Mouse (Mus musculus) lung, postnatal 4 days (tissue): ENCODE measurements around the gene Maip1.
A peak's percentile ranks its signal among the peaks of the same experiment; 100 is the strongest.

Experiments used
- DNase-seq, 2 experiments: peaks; one replicate each; pipeline ENCODE4 v3.0.0; 2021

The Maip1 gene

DNA sequence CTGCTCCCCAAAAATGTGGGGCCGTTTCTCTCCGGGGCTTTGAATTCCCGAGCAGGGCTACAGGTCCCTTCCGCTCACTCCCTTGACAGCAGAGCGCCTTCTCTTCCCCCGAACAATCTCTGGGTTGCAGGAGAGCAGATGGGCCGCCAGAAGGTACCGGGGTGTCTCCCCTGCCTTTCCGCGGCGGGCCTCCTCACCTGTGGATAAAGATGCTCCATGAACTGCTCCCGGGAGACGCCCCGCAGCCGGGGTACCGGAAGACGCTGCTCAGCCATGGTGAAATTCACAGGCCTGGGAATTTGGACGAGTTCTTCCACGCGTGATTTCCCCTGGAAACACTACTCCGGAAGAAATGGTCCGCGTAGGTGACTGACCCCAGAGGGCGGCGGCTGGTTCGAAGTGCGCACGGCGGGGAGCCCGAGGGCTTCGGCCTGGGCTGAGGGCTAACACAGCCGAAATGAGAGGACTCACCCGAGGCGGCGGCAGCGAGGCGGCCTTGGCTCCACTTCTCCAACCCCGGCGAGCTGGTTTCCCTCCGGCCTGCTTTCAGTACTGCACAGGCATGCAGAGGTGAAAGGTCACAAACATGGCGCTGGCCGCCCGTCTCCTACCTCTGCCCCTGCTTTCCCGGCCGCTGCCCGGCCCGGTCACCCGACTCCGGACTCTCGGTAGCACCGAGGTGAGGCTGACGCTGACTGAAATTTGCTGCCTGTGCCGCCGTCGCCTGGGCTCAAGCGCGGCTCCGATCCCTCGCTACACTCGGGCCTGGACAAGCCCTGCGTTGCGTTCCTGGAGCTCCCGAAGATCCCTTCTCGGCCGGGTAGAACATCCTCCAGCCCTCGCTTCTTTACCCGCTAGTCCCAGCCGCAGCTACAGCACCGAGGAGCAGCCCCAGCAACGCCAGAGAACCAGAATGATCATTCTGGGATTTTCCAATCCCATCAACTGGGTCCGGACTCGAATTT lies at the start of gene Maip1, which contains the start of gene Tyw5:
Gene Maip1, plus strand, starts transcription at position 142 of the 965 bp plus-strand sequence.
Gene Tyw5, minus strand, starts transcription at position 915 of the 965 bp plus-strand sequence.
- DNase-seq: peak; percentile 87

DNA sequence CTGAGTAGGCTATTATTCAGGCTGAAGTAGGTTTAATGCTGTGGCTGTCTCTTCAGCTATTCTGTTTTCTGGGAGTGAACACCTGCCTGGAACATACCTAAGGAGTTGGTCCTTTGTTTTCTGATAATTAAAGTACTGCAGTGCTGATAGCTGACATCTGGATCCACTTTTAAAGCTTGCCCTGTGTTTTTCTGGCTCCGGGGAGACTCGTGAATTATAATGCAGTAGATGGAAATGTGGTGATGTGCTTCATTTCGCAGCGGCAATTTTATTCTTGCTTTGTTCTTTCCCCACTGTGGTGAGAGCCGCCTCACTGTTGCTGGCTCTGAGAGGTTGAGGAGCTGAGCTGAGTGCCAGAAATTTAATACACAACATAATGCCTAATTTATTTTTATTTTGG lies 47.6 kb upstream of the Maip1 start:
- DNase-seq: no peak

DNA sequence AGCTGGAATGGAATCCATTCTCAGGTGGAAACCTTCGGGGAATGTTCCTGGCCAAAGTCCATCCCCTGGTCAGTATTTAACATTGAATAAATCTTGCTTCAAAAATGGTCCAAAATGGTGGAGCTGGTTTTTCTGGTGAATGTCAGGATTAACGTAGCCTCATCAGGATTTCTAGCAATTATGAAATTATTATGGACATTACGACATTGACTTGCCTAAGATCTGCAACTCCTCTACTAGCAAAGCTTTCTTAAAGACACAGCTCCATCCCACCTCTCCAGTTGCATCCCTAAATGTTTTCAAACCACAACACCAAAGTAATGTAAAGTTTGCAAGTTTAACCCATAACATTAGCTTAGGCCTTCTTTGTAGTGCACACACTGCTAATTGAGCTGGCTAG lies 38.7 kb upstream of the Maip1 start:
- no peak for DNase-seq

DNA sequence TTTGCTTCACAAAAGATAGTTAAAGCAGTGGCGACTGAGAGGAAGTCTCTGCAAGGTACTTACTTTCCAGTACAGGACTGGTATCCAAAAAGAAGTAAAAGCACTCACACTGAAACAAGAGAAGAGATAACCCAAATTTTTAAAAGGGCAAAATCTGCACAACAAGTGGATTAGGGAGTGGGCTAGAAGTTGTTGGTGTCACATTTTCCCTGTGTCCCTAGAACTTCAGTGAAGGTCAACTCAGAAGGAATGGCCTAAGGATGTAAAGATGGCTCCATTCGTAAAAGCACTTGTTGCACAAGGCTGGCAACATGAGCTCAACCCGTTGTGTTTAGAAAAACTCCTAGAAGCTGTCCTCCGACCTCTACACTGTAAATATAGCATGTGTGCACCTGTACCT lies 37.0 kb upstream of the Maip1 start:
- DNase-seq: no peak

DNA sequence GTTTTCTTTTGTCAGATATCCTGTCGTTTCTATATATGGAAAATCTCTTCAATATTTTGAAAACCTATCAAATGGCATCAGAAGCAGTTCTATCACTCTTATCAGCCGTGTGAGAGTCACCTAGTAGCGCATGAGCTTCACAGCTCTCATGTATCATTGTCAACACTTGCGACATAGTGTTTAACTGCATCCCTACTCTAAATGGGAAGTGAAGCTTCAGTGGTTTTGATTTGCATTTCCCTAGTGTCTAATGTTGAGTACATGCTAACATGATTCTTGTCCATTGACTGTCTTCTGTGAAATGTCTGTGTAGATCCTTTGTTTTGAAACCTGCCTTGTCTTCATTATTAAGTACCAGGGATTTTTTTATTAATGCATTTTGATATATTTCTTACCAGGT lies 35.7 kb upstream of the Maip1 start:
- no peak for DNase-seq

DNA sequence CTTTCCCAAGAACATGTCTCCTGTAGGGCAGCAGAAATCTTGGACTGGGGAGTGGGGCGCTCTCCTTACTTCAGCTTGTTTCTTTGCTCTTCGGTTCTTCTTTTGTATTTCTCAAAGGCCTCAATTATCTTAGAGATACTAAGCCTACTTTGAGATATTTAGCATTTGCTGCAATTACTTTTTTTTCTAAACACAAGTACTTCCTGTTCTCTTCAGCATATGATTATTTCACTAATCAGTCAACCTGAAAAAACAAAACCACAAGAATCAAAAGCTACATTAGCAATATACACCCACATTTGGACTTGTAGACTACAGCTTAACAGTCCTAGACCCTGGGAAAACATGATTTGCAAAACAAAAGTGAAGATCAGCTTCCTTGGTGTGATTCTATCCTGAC lies 30.9 kb upstream of the Maip1 start:
- DNase-seq: no peak

DNA sequence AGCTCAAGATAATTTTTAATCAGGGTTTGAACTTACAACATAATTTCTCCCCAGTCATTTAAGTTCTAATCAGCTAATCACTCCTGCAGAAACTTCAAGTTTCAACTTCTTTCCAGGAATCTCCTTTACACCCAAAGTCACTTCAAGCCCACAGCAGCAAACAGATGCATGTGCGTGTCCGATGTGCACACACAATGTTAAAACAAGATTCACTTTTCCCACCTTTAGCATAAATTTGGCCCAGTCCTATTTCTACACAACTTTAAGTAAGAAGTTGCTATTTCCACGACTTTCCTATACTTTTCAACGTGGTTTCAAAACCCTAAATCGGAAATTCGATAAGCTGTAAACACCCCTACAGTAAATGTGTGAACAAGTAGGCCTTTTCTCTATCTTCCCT lies 29.3 kb upstream of the Maip1 start:
- DNase-seq: no peak

DNA sequence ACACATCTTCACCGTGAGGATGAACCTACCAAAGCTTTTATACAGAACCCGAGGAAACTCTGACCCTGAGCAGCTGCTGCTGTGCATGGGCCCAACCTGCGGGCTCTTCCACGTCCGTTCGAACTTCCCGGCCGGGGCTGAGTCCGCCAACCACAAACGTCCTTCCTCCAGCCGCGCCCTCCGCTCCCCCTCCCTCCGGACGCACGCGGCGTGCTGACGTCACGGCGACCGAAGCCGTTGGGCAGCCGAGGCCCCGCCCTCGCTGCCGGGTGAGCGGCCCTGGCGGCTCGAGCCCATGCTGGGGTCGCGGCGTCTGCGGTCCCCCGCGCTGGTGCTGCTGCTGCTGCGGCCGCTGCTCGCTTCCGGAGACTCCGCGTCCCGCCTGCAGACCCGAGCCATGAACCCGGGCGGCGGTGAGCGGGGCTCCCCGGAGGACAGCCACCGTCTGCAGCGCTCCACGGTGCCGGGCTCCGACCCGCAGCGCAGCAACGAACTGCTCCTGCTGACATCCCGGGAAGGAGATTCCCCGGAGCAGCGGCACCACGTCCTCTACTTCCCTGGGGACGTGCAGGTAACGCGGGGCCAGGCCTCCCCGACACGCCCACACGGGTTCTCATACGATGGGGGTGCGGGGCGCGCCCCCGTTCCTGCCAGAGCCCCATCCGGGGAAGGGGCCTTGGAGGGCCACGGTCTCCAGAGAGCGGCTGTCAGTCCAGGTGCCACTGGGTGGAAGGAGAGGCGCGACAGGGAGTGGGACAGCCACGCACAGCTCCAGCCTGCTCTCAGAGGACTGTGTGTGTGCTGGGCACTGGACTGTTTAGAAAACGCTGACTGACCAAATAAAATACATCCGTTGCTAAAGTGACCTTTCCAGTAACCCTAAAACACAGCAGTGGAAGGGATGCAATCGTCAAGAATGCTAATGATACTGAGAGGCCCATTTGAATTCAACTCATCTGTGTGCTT lies 28.5 kb upstream of the Maip1 start, which contains the start of gene 1700066M21Rik:
Gene 1700066M21Rik, plus strand, starts transcription at position 245 of the 966 bp plus-strand sequence.
- peak; percentile 96 to 97 for DNase-seq

DNA sequence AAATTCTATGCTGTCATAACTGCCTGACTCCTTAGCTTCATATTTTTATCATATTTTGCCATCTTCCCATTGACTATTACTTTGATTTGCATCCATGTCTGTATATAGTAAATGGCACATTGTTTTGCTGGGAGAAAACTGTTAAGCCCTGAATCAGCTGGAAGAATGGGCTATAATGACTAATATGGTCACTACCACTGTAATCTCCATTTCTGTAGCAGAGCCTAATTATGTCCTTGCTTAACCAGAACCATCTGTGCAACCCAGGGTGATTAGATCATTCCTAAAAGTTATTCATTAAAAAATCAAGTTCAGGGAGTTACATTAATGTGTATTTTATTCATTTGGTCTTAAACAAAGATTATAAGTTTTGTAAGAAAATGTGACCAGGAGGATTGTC lies 19.6 kb upstream of the Maip1 start:
- DNase-seq: no peak

DNA sequence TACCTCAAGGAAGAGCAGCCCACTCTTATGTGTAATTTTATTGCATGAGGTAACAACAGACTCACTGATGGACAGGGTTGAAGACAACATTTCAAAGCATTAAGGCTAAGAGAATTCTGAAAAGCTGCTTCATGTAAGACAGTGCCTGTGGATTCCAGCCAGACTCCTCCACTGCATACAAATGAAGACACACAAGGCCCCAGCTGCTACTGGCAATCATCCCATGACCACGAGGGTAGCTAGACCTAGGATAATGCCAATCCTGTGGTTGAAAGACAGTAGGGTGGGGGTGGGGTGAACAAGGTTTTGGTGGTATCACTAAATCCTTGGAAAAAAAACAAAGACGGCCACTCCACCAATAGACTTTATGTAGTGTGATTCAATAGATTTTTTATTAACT lies 18.3 kb upstream of the Maip1 start:
- DNase-seq: no peak

DNA sequence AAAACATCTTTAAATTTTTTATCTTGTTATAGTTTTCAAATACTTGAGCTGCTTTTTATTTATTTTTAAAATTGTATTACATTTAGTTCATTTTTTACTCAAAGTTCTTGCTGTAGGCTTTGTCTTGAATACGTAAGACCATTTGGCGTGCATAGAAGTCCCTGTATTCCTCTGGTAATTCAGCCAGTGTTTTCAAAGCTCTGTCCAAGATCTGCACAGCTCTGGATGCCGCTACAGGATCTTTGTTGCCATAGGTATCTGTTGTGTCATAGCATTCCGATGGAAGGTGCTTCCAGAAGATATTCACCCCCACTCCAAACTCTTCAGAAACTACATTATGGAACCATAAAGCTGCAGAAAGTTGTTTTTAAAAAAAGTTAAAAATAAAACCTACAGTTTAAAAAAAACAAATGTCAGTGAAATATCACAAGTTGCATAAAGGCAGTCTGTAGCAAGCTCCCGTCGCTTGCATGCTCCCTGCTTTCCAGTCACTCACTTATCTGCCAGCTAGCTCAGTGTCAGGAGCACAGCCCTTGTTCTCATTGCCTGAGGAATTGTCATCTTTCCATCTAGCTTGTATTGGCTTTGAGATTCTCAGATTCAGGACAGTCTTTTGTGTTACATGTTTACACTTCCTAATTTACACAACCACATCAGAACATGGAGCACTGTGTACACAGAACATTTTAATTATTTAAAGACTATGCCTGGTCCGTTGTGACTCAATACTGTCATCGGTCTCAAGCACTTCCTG lies 17.5 kb upstream of the Maip1 start:
- no peak for DNase-seq

DNA sequence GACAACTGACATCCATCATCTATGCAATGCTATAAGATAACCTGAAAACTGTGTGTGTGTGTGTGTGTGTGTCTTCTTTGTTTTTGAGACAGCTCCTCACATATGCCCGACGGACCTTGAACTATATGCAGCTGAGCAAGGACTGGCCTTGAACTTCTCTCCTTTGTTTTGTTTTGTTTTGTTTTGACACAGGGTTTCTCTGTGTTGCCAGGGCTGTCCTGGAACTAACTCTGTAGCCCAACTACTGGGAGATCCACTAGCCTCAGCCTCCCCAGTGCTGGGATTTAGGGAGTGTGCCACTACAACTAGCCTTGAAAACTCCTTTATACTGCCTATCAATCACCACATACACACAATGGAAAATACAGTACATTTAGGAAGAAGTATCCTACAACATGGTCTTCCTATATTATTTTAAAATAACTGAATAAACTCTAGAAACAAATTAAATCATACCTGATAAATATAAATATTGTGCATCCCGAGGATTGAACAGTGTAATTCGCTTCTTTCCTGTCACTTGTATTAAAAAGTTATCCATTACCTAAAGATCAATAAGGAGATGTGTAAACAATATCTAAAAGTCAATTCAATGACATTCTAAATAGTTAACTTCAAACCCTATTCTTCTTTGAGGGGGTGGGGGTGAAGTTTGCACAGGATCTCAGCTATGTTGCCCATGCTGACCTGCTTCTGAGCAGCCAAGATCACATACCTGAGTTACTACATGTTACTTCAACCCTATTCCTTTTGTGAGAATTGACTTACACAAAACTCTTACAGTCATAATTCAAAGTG lies 14.9 kb upstream of the Maip1 start:
- DNase-seq: no peak

DNA sequence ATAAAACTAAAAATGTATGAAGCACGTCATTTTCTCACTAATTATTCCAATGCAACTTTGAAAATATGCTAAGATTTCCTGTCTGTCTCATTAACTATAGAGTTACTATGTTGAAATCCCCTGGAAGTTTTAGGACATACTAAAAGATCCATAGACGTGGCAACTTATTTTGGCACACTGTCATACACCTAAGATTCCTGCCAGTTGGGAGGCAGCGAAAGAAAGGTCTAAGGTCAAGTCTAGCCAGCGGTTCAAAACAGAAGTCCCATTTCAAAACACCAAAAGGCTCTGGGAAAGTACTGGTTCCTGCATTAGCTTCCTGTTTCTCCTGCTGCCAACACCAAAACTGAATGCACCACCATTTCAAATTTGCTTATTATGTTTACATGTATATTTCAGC lies 13.7 kb upstream of the Maip1 start:
- no peak for DNase-seq

DNA sequence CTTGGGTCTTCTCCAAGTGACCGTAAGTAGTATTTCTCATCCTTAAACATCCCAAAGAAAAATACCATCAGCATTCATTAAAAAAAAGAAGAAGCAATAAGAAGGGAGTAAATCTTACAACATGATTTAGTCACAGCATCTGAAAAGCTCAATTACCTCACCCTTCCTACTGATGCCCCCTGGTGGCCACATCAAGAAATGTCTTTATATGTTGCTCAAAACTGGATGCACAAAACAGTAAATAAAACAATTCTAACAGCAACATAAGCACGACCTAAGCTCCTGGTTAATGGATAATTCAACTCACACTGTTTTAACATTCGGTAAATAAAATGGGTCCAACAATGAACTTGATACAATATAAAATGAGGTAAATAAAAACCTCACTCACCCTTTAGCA lies 12.1 kb upstream of the Maip1 start:
- DNase-seq: peak in 1 of 2 experiments; percentile 47

DNA sequence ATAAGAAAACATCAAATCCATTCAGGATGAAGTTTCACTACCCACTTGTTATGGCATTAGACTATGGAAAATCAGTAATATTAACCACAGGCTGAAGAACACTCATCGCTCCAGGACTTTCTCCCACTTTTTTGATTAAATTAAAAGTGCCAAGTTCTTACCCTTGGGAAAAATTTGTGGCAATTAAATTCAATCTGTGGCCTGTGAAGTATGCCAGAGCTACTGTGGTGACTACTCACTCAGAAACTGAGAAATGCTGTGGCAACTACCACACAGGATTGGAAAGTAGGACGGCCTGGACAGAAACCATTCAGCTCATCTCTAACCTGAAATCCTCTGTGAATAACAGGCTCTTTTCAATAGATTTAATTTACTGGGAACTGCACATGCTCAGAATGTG lies 5.8 kb upstream of the Maip1 start:
- no peak for DNase-seq

DNA sequence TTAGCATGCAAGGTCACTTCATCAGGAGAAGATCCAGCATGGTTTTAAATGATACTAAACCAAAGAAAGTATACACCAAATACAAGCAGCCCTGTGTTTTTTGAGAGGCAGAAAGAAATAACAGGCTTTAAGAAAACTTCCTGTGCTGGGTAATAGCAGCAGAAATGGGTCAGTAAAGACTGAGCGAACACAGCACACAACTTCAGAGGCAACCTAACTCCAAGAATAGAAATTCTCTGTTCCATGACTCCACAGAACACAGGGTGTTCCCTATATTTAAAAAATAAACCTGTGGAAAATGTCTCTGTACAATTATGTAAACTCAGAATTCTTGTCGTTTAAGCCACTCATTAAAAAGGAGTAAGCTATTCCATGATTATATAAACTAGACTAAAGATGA lies 5.3 kb upstream of the Maip1 start:
- DNase-seq: no peak

DNA sequence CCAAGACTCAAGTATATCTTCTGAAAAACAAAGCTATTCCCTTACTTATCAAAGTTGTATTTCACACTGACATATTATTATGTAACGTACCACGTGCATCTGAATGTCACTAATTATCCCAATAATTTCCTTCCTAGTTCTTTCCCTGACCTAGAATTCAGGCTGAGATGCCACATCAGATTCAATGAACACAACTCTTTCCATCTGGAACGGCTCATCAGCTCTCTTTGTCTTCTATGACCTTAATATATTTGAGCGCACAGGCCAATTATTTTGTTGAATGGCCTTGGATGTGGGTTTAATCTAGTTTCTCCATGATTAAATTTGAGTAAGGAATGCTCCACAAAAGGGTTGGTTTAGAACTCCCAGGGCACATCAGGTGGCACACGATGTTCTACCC lies 4.0 kb upstream of the Maip1 start:
- DNase-seq: no peak

DNA sequence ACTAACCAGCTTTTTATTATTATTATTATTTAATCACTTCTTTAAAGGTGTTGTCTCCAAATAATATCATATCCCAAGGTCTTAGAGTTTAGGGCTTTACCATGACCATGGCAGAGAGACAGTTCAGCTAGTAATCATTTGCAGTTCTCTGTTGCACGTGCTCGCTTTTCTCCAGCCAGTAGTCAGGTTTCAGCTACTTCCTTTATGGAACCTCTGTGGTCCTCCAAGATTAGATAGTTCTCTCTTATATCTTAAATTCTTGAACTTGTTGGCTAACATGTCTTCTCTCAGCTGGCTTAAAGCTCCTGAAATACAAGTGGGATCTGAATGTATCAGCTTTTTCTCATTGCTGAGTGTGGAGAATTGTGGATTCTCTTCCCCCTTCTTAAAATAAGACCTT lies 2.9 kb downstream of the Maip1 start:
- no peak for DNase-seq

DNA sequence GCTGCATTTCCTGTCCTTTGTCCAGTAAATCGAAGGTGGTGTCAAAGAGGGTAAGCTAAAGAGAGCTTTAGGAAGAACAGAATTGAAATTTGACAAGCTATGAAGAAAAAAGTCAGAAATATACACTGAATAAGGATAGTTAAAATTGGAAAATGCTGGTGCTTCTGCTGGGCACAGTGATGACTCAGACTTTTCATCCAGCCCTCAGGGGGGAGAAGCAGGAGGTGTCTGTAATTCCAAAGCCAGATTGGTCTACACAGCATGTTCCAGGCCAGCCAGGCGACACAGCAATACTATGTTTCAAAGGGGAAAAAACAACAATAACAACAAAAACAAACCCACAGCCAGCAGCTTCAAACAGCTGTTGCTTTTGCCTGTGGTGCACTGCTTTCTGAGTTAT lies 7.3 kb downstream of the Maip1 start:
- no peak for DNase-seq

DNA sequence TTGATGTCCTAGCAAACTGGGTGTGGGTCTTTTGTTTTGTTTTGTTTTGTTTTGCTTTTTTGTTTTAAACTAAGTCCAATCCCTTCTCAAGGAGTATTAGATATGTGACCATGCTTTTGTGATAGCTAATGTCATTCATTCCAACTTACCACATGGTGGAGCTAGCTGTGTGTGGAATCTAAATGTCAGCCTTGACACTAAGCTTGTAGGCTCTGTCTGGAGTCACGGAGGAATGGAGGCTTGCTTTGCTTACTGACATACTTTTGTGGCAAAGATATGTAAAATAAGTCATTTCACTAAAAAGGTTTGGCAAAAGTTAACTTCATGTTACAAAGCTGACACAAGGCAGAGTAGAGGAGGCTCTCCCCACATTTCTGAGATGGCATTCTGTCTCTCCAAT lies 17.6 kb downstream of the Maip1 start:
- no peak for DNase-seq

DNA sequence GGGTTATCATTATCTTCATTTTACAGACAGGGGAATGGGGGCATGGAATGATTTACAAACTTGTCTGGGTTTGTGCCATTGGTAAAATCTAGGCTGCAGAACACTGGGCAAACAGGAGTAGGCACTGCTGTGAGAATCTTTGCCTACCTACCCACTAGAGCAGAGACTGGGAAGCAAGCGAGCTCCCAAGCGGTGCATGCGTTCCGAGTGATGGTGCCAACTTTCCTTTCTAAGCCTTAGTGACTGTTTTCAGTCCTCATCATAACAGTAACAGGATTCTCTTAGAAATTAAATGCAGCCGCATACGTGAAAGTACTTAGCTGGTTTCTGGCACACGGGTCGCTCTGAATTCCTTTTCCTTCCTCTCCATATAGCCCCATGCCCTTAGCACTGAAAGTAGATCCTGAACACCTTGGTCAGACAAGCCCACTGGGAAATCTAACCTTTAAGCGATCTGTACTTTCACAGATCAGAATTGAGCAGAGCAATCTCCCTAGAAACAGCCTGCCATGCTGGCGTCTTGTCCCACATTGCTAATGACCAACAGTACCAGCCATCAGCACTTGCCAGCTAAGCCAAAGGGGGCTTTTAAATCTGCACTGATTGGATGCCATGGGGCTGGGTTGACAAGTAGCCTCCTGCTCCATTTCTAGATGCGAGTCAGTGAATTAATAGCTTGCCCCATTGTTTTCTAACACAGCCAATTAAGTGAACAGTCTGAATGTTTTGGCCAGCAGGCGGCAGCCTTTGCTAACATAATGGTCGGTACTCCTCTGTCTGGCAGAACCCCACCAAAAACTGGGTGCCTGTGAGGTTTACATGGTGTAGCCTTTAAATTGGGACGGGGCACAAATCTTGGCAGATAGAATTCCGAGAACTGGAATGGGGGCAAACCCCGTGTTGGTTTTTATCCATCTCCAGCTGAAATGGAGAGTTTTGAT lies 22.5 kb downstream of the Maip1 start:
- DNase-seq: peak; percentile 75 to 87
